Mouse (Mus musculus) liver, adult 2 months (tissue): Measurements from ENCODE around the gene Srsf2.

Source experiments
- CTCF ChIP-seq: fragments of 200-500 bp; IDR thresholded peaks from 2 replicates; pipeline ENCODE4 v1.5.1; 2011; ENCODE audit warnings: low read depth, low read length, control low read depth
- POLR2A ChIP-seq: fragments of 200-500 bp; IDR thresholded peaks from 2 replicates; pipeline ENCODE4 v1.6.1; 2011; ENCODE audit warnings: low read length, control low read depth; ENCODE audit not compliant: insufficient read depth; ENCODE audit errors: extremely low read depth

- TF ChIP-seq POLR2A (no peak), CTCF (no peak)
Measured at GRCm38 (mm10) chr11:116822215-116822614, 30.7 kb downstream of the Srsf2 start.
